Mouse (Mus musculus) gastrocnemius, postnatal 25 days (tissue): Measurements from ENCODE around the gene Frzb. TPM values are rescaled to one million over a fixed set of nuclear protein-coding genes. Genes with fewer than 3 reads are reported as not detected.
"Not testable (repeated sequence)": the region's sequence is repeated elsewhere in the genome, so short reads cannot be mapped to it uniquely, and the experiment has no call there.

Experiments
- DNase-seq: peaks from one replicate; pipeline ENCODE4 v3.0.0; 2022
- long read RNA-seq, 2 experiments: library from polyadenylated mRNA; stranded (forward); transcript quantifications; one replicate each; pipeline ENCODE4 v2.0.0; 2021
- total RNA-seq, 2 experiments: library from RNA; stranded (reverse); gene quantifications; 1 replicate in 1 of 2; 2 replicates in 1 of 2; pipeline ENCODE4 v1.2.3; 2021

Gene Frzb
- total RNA-seq, result 10 to 100 TPM; 29.5 to 41.9 TPM
- long read RNA-seq, experiment 1, transcript Frzb-201 (6 exons, 3,149 nt), result major isoform, 15 of 27 reads
- long read RNA-seq, experiment 1, partial matches to known transcripts, result 0 of 27 reads
- long read RNA-seq, experiment 1, other reads (novel, unspliced or antisense), result 12 of 27 reads
- long read RNA-seq, experiment 2, transcript Frzb-201 (6 exons, 3,149 nt), result major isoform, 26 of 33 reads
- long read RNA-seq, experiment 2, partial matches to known transcripts, result 1 of 33 reads
- long read RNA-seq, experiment 2, other reads (novel, unspliced or antisense), result 6 of 33 reads

DNA sequence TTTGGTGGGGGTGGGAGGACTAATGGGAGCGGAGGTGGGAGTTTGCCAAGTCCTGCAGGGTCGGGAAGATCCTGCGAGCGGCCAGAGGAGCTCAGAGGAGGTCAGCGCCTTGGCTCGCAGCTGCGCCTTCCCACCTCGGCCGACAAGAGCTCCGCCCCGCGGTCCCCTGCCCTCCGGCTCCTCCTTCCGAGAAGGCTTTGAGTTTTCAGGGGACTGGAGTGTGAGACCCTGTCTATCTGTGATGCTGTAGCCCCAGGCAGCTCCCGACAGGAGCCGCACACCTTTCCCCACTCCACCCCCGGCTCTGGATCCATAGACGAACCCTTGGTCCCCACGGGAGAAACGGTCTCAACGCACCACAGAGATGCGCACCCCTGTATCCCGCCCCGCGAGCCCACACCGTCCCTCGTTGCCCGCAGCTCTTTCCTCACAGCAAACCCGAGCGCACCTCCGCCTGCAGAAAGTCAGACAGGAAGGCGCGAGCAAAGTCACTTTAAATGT, at the start of gene Frzb:
Gene Frzb, minus strand, starts transcription at position 335 of the 501 bp plus-strand sequence.
- peak; percentile 15 for DNase-seq

DNA sequence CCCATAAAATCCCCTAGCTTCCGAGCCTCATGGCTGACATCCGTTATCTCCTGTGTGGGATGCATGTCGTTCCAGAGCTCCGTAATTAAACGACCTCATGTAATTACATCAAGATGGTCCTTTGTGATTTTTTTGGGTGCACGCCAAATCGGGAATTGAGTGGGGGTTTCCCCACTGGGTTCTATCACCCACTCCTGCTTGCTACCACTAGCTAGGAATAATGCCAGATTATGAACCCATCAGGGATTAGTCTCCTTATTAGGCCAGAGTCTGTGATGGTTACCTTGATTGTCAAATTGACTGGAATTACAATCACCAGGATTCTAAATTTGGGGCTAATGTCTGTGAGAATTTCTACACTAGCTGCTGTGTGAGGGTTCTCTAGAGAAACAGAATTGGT, 47.9 kb upstream of the Frzb start:
- not testable (repeated sequence) for DNase-seq

GRCm38 (mm10) chr2:80486851-80487250, 39.4 kb upstream of the Frzb start:
- DNase-seq, result peak; percentile 70

- no peak for DNase-seq
Measured at GRCm38 (mm10) chr2:80484951-80485350, 37.5 kb upstream of the Frzb start.

DNA sequence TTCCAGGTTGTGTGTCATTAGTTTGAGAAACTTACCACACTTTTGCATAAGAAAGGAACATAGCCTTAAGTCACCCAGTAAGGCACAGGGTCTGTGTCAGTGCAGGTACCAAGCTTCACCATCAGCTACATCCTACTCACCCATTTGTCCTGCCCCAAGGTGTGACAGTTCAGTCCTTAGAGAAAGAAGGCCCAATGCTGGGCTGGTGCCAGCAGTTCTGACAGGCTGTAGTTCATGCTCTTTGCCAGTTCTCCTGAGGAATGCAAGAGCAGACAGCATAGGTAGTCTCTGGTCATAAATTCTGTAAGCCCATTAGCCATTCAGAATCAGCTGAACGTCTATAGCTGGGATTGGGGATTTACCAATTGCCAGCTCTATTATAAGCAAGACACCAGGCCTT, 28.4 kb upstream of the Frzb start:
- no peak for DNase-seq

GRCm38 (mm10) chr2:80474247-80474796, 26.9 kb upstream of the Frzb start:
- DNase-seq, result no peak

- DNase-seq, result no peak
Measured at GRCm38 (mm10) chr2:80465991-80466821, 18.8 kb upstream of the Frzb start.

- no peak for DNase-seq
Measured at GRCm38 (mm10) chr2:80461827-80462226, 14.4 kb upstream of the Frzb start.

GRCm38 (mm10) chr2:80448231-80448630, 806 bp upstream of the Frzb start:
- no peak for DNase-seq

DNA sequence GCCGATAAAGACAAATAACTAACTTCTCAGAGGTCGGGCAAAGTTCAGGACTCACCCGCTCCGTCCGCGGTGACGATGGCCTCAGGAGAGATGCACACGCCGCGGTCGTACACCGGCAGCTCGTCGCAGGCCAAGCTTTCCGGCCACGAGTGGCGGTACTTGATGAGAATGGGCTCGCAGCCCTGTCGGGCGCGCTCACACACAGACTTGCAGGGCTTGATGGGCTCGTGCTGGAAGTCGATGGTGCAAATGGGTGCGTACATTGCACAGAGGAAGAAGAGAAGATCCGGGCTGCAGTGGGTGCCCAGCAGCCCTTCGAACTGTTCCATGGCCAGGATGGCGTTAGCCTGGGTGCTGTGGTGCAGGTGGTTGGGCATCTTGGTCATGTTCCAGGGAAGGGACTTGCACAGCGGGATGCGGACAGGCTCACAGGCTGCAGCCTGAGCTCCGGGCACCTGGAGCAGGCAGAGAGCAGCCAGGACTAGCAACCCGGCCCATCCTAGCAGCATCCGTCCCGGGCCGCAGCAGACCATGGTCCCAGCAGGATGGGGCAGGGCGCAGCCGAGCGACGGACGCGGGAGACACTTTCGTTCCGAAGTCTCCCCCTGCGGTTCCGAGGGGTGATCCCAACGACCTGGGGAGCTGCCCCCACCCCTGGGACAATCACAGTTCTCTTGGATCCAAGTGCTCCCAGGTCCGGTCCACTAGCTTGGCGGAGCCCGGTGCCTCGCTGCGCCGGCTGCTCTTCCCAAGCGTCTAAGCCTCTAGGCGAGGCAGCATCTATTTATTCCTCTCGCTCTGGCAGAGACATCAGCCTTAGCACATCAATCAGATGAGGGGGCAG, 895 bp downstream of the Frzb start:
- peak; percentile 8 for DNase-seq

- no peak for DNase-seq
Measured at GRCm38 (mm10) chr2:80445926-80446307, 1.5 kb downstream of the Frzb start.

DNA sequence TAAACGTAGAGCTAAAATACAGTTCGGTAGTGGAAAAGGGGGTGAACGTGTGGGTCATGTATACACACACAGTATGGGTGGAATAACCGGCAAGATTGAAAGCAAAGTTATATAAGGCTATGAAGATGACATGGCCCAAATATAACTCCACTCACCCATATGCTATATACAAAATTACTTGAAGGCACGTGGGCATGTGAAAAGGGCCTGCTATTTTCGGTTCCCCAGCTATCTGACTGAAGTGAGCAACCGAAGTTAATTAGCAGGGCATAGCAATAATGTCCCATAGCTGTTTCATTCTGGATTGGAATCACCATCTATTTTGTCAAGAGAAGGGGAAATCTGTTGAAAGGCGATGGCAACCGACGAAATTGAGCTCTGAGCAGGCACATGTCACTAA, 1.9 kb downstream of the Frzb start:
- no peak for DNase-seq

- DNase-seq, result no peak
Measured at GRCm38 (mm10) chr2:80444418-80445365, 2.7 kb downstream of the Frzb start.

DNA sequence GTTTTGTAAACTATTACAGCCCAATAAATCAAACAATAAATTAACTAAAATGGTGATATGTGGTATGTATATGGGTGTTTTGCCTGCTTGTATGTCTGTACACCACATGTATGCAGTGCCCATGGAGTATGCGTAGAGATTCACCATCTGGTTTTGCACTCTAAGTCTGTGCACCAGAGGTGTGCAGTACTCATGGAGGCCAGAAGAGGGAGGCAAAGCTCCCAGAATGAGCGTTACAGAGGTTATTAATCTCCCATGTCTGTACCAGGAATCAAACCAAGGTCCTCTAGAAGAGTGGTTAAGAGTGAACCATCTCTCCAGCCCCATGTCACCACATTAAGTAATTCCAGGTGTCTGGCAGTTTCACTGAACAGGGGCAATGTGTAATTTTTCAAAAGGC, 3.5 kb downstream of the Frzb start:
- DNase-seq, result no peak

GRCm38 (mm10) chr2:80441386-80441785, 6.0 kb downstream of the Frzb start:
- no peak for DNase-seq

- DNase-seq, result no peak
Measured at GRCm38 (mm10) chr2:80438854-80439253, 8.6 kb downstream of the Frzb start.

DNA sequence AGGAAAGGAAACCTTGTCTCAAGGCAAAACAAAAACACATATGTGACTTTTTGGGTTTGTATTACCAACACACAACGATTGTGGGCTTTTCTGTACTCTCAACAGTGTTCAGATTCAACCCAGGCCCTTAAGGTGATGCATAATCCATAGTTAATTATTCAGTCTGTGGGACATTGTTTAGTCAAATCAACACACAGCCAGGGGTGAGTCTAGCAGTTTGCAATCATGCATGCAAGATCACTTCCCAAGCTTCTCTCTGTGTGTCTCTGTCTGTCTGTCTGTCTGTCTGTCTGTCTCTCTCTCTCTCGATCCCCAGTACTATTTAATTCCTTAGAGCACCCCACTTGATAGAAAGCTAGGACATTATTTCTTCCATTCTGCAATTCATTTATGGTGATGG, 10.0 kb downstream of the Frzb start:
- no peak for DNase-seq

- no peak for DNase-seq
Measured at GRCm38 (mm10) chr2:80434783-80435572, 12.4 kb downstream of the Frzb start.

DNA sequence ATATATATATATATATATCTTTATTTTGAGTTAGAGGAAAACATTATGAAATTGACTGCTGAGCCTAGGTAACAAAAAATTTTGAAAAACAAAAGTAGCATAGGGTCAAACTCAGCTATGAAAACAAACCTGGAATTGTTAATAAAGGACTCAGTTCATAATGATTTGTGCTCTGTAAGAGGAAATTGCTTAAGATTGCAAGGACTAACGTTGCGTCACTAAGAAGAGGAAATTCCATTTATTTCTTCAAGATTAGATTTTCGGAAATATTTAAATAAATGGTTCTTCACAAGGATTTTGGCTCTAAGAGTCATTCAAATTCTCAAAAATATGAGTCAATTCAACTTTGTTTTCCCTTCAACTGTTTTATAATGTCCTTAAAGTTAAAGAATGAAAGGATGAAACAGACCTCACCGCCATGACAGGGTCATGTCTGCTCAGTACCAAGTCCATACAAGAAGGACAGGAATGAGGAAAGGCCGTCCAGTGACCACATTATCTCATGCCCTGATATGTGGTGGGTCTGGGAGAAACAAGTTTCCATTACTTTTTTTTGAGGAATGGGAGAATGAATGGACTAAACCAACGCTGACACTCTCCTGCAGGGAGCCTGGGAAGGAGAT, 14.1 kb downstream of the Frzb start:
- no peak for DNase-seq
